Mouse (Mus musculus) hindbrain, postnatal 0 days (tissue): ENCODE results near the gene 5730455P16Rik. TPM values are rescaled to one million over a fixed set of nuclear protein-coding genes. Genes with fewer than 3 reads are reported as not detected.
A peak's percentile ranks its signal among the peaks of the same experiment; 100 is the strongest.
"Not testable (repeated sequence)": the region's sequence is repeated elsewhere in the genome, so short reads cannot be mapped to it uniquely, and the experiment has no call there.

Experiments
- ATAC-seq: fragments of 200-750 bp; cut with Nextera tagmentation; 2 replicates; pipeline ENCODE4 v1.8.0; 2017; ENCODE audit warnings: mild to moderate bottlenecking, moderate TSS enrichment, moderate library complexity
- DNase-seq: peaks from one replicate; pipeline ENCODE4 v3.0.0-alpha.2; 2015; ENCODE audit warnings: low spot score
- H3K27ac ChIP-seq: fragments of 300-500 bp; sonication (generic); 2 replicates; pipeline ENCODE4 v1.5.1; 2014; ENCODE audit warnings: mild to moderate bottlenecking
- H3K27me3 ChIP-seq: fragments of 300-500 bp; sonication (generic); 2 replicates; pipeline ENCODE4 v1.6.1; 2014; ENCODE audit warnings: low read length, mixed read lengths; ENCODE audit not compliant: insufficient read depth
- H3K36me3 ChIP-seq: fragments of 300-500 bp; sonication (generic); 2 replicates; pipeline ENCODE4 v1.6.1; 2014; ENCODE audit warnings: low read length, mixed read lengths; ENCODE audit not compliant: insufficient read depth
- H3K4me1 ChIP-seq: fragments of 300-500 bp; sonication (generic); 2 replicates; pipeline ENCODE4 v1.6.1; 2014; ENCODE audit warnings: antibody characterized with exemption, low read length, mixed read lengths; ENCODE audit not compliant: insufficient read depth
- H3K4me2 ChIP-seq: fragments of 300-500 bp; sonication (generic); 2 replicates; pipeline ENCODE4 v1.6.1; 2014; ENCODE audit warnings: low read depth, mild to moderate bottlenecking, low read length, moderate library complexity, mixed read lengths
- H3K4me3 ChIP-seq: fragments of 300-500 bp; sonication (generic); 2 replicates; pipeline ENCODE4 v1.5.1; 2014; ENCODE audit warnings: low read length
- H3K9ac ChIP-seq: fragments of 300-500 bp; sonication (generic); replicated peaks from 2 replicates; pipeline ENCODE4 v1.6.1; 2014; ENCODE audit warnings: mild to moderate bottlenecking, low read length, moderate library complexity, mixed read lengths
- H3K9me3 ChIP-seq: fragments of 300-500 bp; sonication (generic); 2 replicates; pipeline ENCODE4 v1.6.1; 2016; ENCODE audit warnings: low read length, mixed read lengths
- CTCF ChIP-seq: IDR thresholded peaks from 2 replicates; pipeline ENCODE4 v1.5.1; 2016; ENCODE audit warnings: antibody characterized with exemption, control low read depth, low read depth
- WGBS: fragments of 180-500 bp; shearing (Covaris S2); extraction: QIAGEN DNeasy Blood & Tissue Kit; methylation state at CpG from one replicate; pipeline ENCODE4 v1.1.7; 2014; 5-methylcytosine and 5-hydroxymethylcytosine counted together
- polyA plus RNA-seq: library from polyadenylated mRNA; unstranded; fragments of >200 nt; fragmentation: Nextera tagmentation; extraction: Ambion mirVana; gene quantifications from 2 replicates; pipeline ENCODE4 v1.2.1, GENCODE M21; 2015
- total RNA-seq: library from RNA; depleted of rRNA; stranded (reverse); fragments of >200 nt; gene quantifications from 2 replicates; pipeline ENCODE4 v1.2.3, GENCODE M21; 2014; rRNA removed

The 5730455P16Rik gene
- total RNA-seq (22.8 and 24.2 TPM in 2 replicates), polyA plus RNA-seq (46.2 and 49.2 TPM in 2 replicates)

- TF ChIP-seq CTCF = no peak
- peak within 1 kb of the TSS; percentile 94 for H3K27ac ChIP-seq
- peak within 1 kb of the TSS; percentile 76 for H3K4me2 ChIP-seq
- peak within 1 kb of the TSS; percentile 97 for H3K9ac ChIP-seq
- DNase-seq (peak; percentile 92), ATAC-seq (peak; percentile 91)
- H3K27me3 ChIP-seq = no peaks in the 10 kb centered on the region
- peaks cover 6% of the 10 kb centered on the region; the same call in 1 of the 2 replicates for H3K4me1 ChIP-seq
- H3K4me3 ChIP-seq = peak within 1 kb of the TSS; percentile 94
- H3K9me3 ChIP-seq = no peaks in the 10 kb centered on the region
- H3K36me3 ChIP-seq = peaks cover 6% of the 10 kb centered on the region
- WGBS = 1% methylated on average over 42 of the region's 43 CpGs
Measured at GRCm38 (mm10) chr11:80377712-80378451, at the start of gene 5730455P16Rik. Gene 5730455P16Rik, minus strand, starts transcription at chr11:80378034.

GRCm38 (mm10) chr11:80426029-80426813, 48.4 kb upstream of the 5730455P16Rik start:
- not testable (repeated sequence) for H3K27ac ChIP-seq, H3K4me3 ChIP-seq, H3K36me3 ChIP-seq, H3K4me2 ChIP-seq, DNase-seq, H3K4me1 ChIP-seq, H3K9ac ChIP-seq, H3K27me3 ChIP-seq, ATAC-seq, H3K9me3 ChIP-seq
- WGBS = 81% methylated on average over 16 of the region's 16 CpGs

GRCm38 (mm10) chr11:80425247-80425778, 47.5 kb upstream of the 5730455P16Rik start:
- H3K27me3 ChIP-seq = no peaks in the 10 kb centered on the region
- 63% methylated on average over 5 of the region's 5 CpGs for WGBS
- H3K9me3 ChIP-seq = no peaks in the 10 kb centered on the region
- peaks cover 5% of the 10 kb centered on the region; the same call in 1 of the 2 replicates for H3K4me1 ChIP-seq
- no peak overlapping the region for H3K9ac ChIP-seq
- no peaks in the 10 kb centered on the region for H3K36me3 ChIP-seq
- H3K4me2 ChIP-seq = no peak overlapping the region
- no peak overlapping the region for H3K27ac ChIP-seq
- ATAC-seq (no peak), DNase-seq (no peak)
- no peak for TF ChIP-seq CTCF
- H3K4me3 ChIP-seq = no peak overlapping the region

- Histone ChIP-seq H3K4me1 (peaks cover 2% of the 10 kb centered on the region; the same call in 1 of the 2 replicates), H3K27me3 (no peaks in the 10 kb centered on the region), H3K4me2 (no peak overlapping the region), H3K36me3 (no peaks in the 10 kb centered on the region), H3K27ac (no peak overlapping the region), H3K9me3 (no peaks in the 10 kb centered on the region), H3K4me3 (no peak overlapping the region), H3K9ac (no peak overlapping the region)
- 85% methylated on average over 2 of the region's 2 CpGs for WGBS
- ATAC-seq (no peak), DNase-seq (no peak)
- no peak for TF ChIP-seq CTCF
Measured at GRCm38 (mm10) chr11:80424691-80425090, 46.9 kb upstream of the 5730455P16Rik start.

GRCm38 (mm10) chr11:80421421-80422047, 43.7 kb upstream of the 5730455P16Rik start:
- no peaks in the 10 kb centered on the region for H3K27me3 ChIP-seq
- H3K4me2 ChIP-seq = no peak overlapping the region
- no peak overlapping the region for H3K9ac ChIP-seq
- H3K4me1 ChIP-seq = no peaks in the 10 kb centered on the region
- ATAC-seq (no peak), DNase-seq (no peak)
- no peaks in the 10 kb centered on the region for H3K36me3 ChIP-seq
- 92% methylated on average over 7 of the region's 7 CpGs for WGBS
- no peak overlapping the region for H3K4me3 ChIP-seq
- H3K9me3 ChIP-seq = no peaks in the 10 kb centered on the region
- H3K27ac ChIP-seq = no peak overlapping the region
- TF ChIP-seq CTCF = no peak

GRCm38 (mm10) chr11:80420202-80420984, 42.6 kb upstream of the 5730455P16Rik start:
- TF ChIP-seq CTCF = no peak
- Histone ChIP-seq H3K4me1 (no peaks in the 10 kb centered on the region), H3K27me3 (no peaks in the 10 kb centered on the region), H3K4me2 (no peak overlapping the region), H3K4me3 (no peak overlapping the region), H3K9me3 (no peaks in the 10 kb centered on the region), H3K27ac (no peak overlapping the region), H3K36me3 (no peaks in the 10 kb centered on the region), H3K9ac (no peak overlapping the region)
- 50% methylated on average over 2 of the region's 2 CpGs for WGBS
- no peak for DNase-seq
- ATAC-seq = no peak
